Mouse (Mus musculus): Measurements from ENCODE around the gene Dhdh.

- no peak for TF ChIP-seq POLR2A (IDR thresholded peaks at IDR 0.05; ENCODE audit: extremely low read depth, insufficient read depth, low read length)
- TF ChIP-seq CTCF (IDR thresholded peaks at IDR 0.05; ENCODE audit: low read depth, low read length), result peak; percentile 22; the same call in 1 of the 2 replicates
Observed at GRCm38 (mm10) chr7:45470869-45471268, 17.7 kb downstream of the Dhdh start.

Data from liver, adult 2 months (tissue).